12 mouse cellular contexts compared by ENCODE assay signal in genomic region chr6:94197831-94198230, GRCm38 (mm10).
"Had no signal": no experiment of that assay in that cellular context is flagged by ENCODE, and none has a peak within 500 bp of the region (broad histone marks: within the 10 kb centered on the region; RNA-seq: fewer than 3 reads in every experiment).

No protein-coding gene starts in this region.

- DNase-seq: gastrocnemius, postnatal 14 days; gastrocnemius, postnatal 36 days; heart, adult 11 months; heart, adult 2 months; heart, postnatal 14 days; heart, postnatal 36 days; kidney, adult 11 months; kidney, adult 2 months; kidney, adult 9 months; kidney, postnatal 14 days; kidney, postnatal 36 days; left cerebral cortex, postnatal 4 days had no signal
